Mouse (Mus musculus) cerebellum, adult 11-12 months (tissue): ENCODE results near the gene Olfr1115.
"Not testable (repeated sequence)": the region's sequence is repeated elsewhere in the genome, so short reads cannot be mapped to it uniquely, and the experiment has no call there.

ENCODE experiments used
- DNase-seq: peaks from one replicate; pipeline ENCODE4 v3.0.0; 2022

Olfr1115 gene

DNA sequence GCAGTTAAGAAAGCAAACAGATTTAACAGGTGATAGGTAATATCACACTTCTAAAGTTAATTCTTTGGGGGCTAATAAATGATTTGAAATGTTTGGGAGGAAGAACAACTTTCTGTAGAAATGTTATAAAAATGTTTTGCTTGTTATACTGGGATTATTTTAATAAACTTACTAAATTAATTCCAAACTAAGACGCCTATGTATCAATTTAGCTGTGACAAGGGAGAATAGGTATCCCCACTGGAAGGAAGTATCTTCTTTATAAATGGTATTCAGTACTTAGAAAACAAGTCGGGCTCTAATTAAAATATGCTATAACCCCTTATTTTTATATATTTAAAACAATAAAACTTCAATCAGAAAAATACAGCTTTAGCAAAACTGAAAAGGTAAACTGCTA is at the start of gene Olfr1115:
Olfr1115 (plus strand) TSS at position 301 of the 400 bp plus-strand sequence.
- DNase-seq: no peak

GRCm38 (mm10) chr2:87208670-87209069 is 39.1 kb upstream of the Olfr1115 start, which contains the start of gene Olfr1113:
Olfr1113 (plus strand) TSS chr2:87208970.
- DNase-seq: no peak

- no peak for DNase-seq
Measured at GRCm38 (mm10) chr2:87267234-87267633, 19.4 kb downstream of the Olfr1115 start, which contains the start of gene Olfr1116. Olfr1116 (plus strand) TSS chr2:87267534.

- DNase-seq: not testable (repeated sequence)
Measured at GRCm38 (mm10) chr2:87293977-87294376, 46.2 kb downstream of the Olfr1115 start.
